In genomic region chr3:62379946-62380345, GRCm38 (mm10) we compare ENCODE assay signal across 24 mouse cellular contexts. TPM values are rescaled to one million over a fixed set of nuclear protein-coding genes. Genes with fewer than 3 reads are reported as not detected.
A peak's percentile ranks its signal among the peaks of the same experiment; 100 is the strongest.
DNase-seq lines count a peak whose midpoint lies in the region; ATAC-seq lines count a peak whose summit lies in the region.
"Had no signal": no experiment of that assay in that cellular context is flagged by ENCODE, and none has a peak within 500 bp of the region (broad histone marks: within the 10 kb centered on the region; RNA-seq: fewer than 3 reads in every experiment).

No protein-coding gene starts in this region.

- no peaks in the 10 kb centered on the region; the same call in 1 of the 2 replicates for H3K36me3 ChIP-seq in kidney, embryonic 16.5 days (ENCODE audit: insufficient read depth, low read length)
- no peaks in the 10 kb centered on the region for H3K36me3 ChIP-seq in kidney, embryonic 14.5 days (ENCODE audit: control insufficient read depth, insufficient read depth, low read length)
- H3K36me3 ChIP-seq: embryonic facial prominence, embryonic 12.5 days; heart, embryonic 12.5 days; limb, embryonic 13.5 days; liver, embryonic 12.5 days had no signal

- 0 out of 2 replicates have a peak overlapping the region, but pooled peaks have one; percentile 18 for H3K27ac ChIP-seq in kidney, embryonic 16.5 days (ENCODE audit: low read length)
- H3K27ac ChIP-seq in kidney, embryonic 14.5 days (ENCODE audit: low read depth, low read length) = no peak overlapping the region
- H3K27ac ChIP-seq: embryonic facial prominence, embryonic 12.5 days; hindbrain, embryonic 14.5 days; limb, embryonic 13.5 days; liver, embryonic 12.5 days had no signal

- no peaks in the 10 kb centered on the region for H3K27me3 ChIP-seq in kidney, embryonic 16.5 days (ENCODE audit: insufficient read depth, low read length)
- H3K27me3 ChIP-seq in kidney, embryonic 14.5 days (ENCODE audit: control insufficient read depth, insufficient read depth, low read length) = no peaks in the 10 kb centered on the region
- H3K27me3 ChIP-seq: embryonic facial prominence, embryonic 12.5 days; heart, embryonic 12.5 days; limb, embryonic 13.5 days; liver, embryonic 12.5 days had no signal

- no peaks in the 10 kb centered on the region for H3K4me1 ChIP-seq in kidney, embryonic 16.5 days (ENCODE audit: insufficient read depth, low read length)
- no peaks in the 10 kb centered on the region for H3K4me1 ChIP-seq in kidney, embryonic 14.5 days (ENCODE audit: control insufficient read depth, insufficient read depth, low read length)
- H3K4me1 ChIP-seq: embryonic facial prominence, embryonic 12.5 days; limb, embryonic 13.5 days; liver, embryonic 12.5 days had no signal

- H3K9ac ChIP-seq in kidney, embryonic 16.5 days (replicated peaks; ENCODE audit: low read length) = no peak overlapping the region
- H3K9ac ChIP-seq in kidney, embryonic 14.5 days (ENCODE audit: low read depth, low read length) = no peak overlapping the region
- H3K9ac ChIP-seq: embryonic facial prominence, embryonic 12.5 days; forebrain, postnatal 0 days; heart, embryonic 12.5 days; hindbrain, embryonic 14.5 days; limb, embryonic 13.5 days; liver, embryonic 12.5 days had no signal

- no peak overlapping the region for H3K4me2 ChIP-seq in kidney, embryonic 16.5 days (replicated peaks; ENCODE audit: low read depth, low read length)
- no peak overlapping the region for H3K4me2 ChIP-seq in kidney, embryonic 14.5 days (replicated peaks; ENCODE audit: low read depth, low read length)
- H3K4me2 ChIP-seq: embryonic facial prominence, embryonic 12.5 days; heart, embryonic 12.5 days; hindbrain, embryonic 14.5 days; limb, embryonic 13.5 days; liver, embryonic 12.5 days had no signal

- H3K4me3 ChIP-seq in kidney, embryonic 16.5 days (ENCODE audit: low read length) = no peak overlapping the region
- H3K4me3 ChIP-seq in kidney, embryonic 14.5 days (ENCODE audit: low read length) = no peak overlapping the region
- H3K4me3 ChIP-seq: embryonic facial prominence, embryonic 12.5 days; heart, embryonic 12.5 days; limb, embryonic 13.5 days; liver, embryonic 12.5 days had no signal

- H3K9me3 ChIP-seq in kidney, embryonic 16.5 days (ENCODE audit: low read length) = no peaks in the 10 kb centered on the region
- H3K9me3 ChIP-seq in kidney, embryonic 14.5 days (ENCODE audit: control insufficient read depth, low read length) = no peaks in the 10 kb centered on the region
- H3K9me3 ChIP-seq: embryonic facial prominence, embryonic 12.5 days; heart, embryonic 12.5 days; limb, embryonic 13.5 days; liver, embryonic 12.5 days had no signal

- ATAC-seq in kidney, embryonic 16.5 days (ENCODE audit: low FRiP score, low TSS enrichment) = no peak
- no peak for ATAC-seq in kidney, embryonic 14.5 days (ENCODE audit: low FRiP score, low TSS enrichment)
- ATAC-seq: activated CD4-positive, CD25-positive, alpha-beta regulatory T cell, adult 4 months; forebrain, postnatal 0 days; inflammation-experienced regulatory T-cells, adult 6 months; liver, embryonic 12.5 days; Patski had no signal

- WGBS in kidney, embryonic 16.5 days = 31% methylated on average over 5 of the region's 5 CpGs
- WGBS in kidney, embryonic 14.5 days = 30% methylated on average over 5 of the region's 5 CpGs

- DNase-seq in kidney, adult 8-10 months = no peak
- DNase-seq in Muller cell, postnatal 12 days (ENCODE audit: inconsistent ontology term) = peak; percentile 35
- DNase-seq in embryo, embryonic 10.5 days (ENCODE audit: low spot score) = peak; percentile 15
- peak; percentile 44 for DNase-seq in lung, postnatal 25 days (ENCODE audit: low spot score)
- no peak for DNase-seq in thymus, postnatal 0 days (ENCODE audit: low spot score)
- DNase-seq in ovary, postnatal 36 days (ENCODE audit: low spot score) = no peak
- DNase-seq: adrenal gland, adult 8-10 months; forebrain, postnatal 0 days; gastrocnemius, postnatal 14 days; heart, adult 11 months; heart, postnatal 10 days; kidney, adult 9 months; layer of hippocampus, adult 9-11 months; thymus, postnatal 36 days had no signal

RNA-seq across cellular contexts. Expression of gene Arhgef26, which starts 41.8 kb away (rescaled TPM):
- 10.8 and 13.6 TPM in 2 replicates for polyA plus RNA-seq in kidney, embryonic 16.5 days (2015; fragmentation: Nextera tagmentation; extraction: Ambion mirVana)
- polyA plus RNA-seq in thymus, postnatal 0 days (2015; fragmentation: Nextera tagmentation; extraction: Ambion mirVana) = 1.5 and 1.8 TPM in 2 replicates
- polyA plus RNA-seq in kidney, embryonic 14.5 days (2014; fragmentation: Nextera tagmentation; extraction: Ambion mirVana) = 8.5 and 11.4 TPM in 2 replicates

Comparison
In these comparisons a context has a peak if more than half of its experiments do, and no peak if none do; other contexts are left out.
1. DNase-seq: peak in Muller cell, postnatal 12 days (single experiment), embryo, embryonic 10.5 days (single experiment) and lung, postnatal 25 days (single experiment); none in kidney, adult 8-10 months (0 of 2), thymus, postnatal 0 days (single experiment) and ovary, postnatal 36 days (single experiment).